Mouse (Mus musculus) MEL-GATA-1-ER (cell line): Measurements from ENCODE around the gene Sbp.
"Not testable (repeated sequence)": the region's sequence is repeated elsewhere in the genome, so short reads cannot be mapped to it uniquely, and the experiment has no call there.

ENCODE experiments used
- DNase-seq: peaks from one replicate; pipeline ENCODE4 v3.0.0-alpha.2; 2012; ENCODE audit warnings: low read depth; ENCODE audit errors: extremely low read depth

Gene Sbp

GRCm38 (mm10) chr17:23941372-23941771 lies at the start of gene Sbp:
Gene Sbp (plus strand): TSS chr17:23941672.
- DNase-seq: no peak

- DNase-seq: not testable (repeated sequence)
Observed at GRCm38 (mm10) chr17:23917158-23917557, 24.3 kb upstream of the Sbp start, which contains the start of gene Dcpp3. Gene Dcpp3 (plus strand): TSS chr17:23917458.

GRCm38 (mm10) chr17:23924531-23925007 lies 16.9 kb upstream of the Sbp start:
- DNase-seq: peak; percentile 94

- DNase-seq: peak; percentile 64
Observed at GRCm38 (mm10) chr17:23925090-23925493, 16.4 kb upstream of the Sbp start.

GRCm38 (mm10) chr17:23931157-23931556 lies 10.3 kb upstream of the Sbp start:
- DNase-seq: no peak

- DNase-seq: not testable (repeated sequence)
Observed at GRCm38 (mm10) chr17:23947486-23947885, 6.0 kb downstream of the Sbp start.

- no peak for DNase-seq
Observed at GRCm38 (mm10) chr17:23949068-23949467, 7.6 kb downstream of the Sbp start.

- not testable (repeated sequence) for DNase-seq
Observed at GRCm38 (mm10) chr17:23950828-23951227, 9.4 kb downstream of the Sbp start.

GRCm38 (mm10) chr17:23955174-23955573 lies 13.7 kb downstream of the Sbp start, which contains the start of gene Sbpl:
Gene Sbpl (minus strand): TSS chr17:23955274.
- DNase-seq: no peak

GRCm38 (mm10) chr17:23960084-23960738 lies 18.7 kb downstream of the Sbp start:
- peak; percentile 57 for DNase-seq

GRCm38 (mm10) chr17:23961573-23962122 lies 20.2 kb downstream of the Sbp start:
- no peak for DNase-seq

GRCm38 (mm10) chr17:23965805-23966425 lies 24.4 kb downstream of the Sbp start:
- no peak for DNase-seq

- DNase-seq: no peak
Observed at GRCm38 (mm10) chr17:23966658-23967401, 25.4 kb downstream of the Sbp start.

GRCm38 (mm10) chr17:23968780-23969179 lies 27.3 kb downstream of the Sbp start:
- DNase-seq: no peak

GRCm38 (mm10) chr17:23969231-23969630 lies 27.8 kb downstream of the Sbp start:
- DNase-seq: peak; percentile 55

- DNase-seq: no peak
Observed at GRCm38 (mm10) chr17:23971315-23971714, 29.8 kb downstream of the Sbp start.

- no peak for DNase-seq
Observed at GRCm38 (mm10) chr17:23976665-23977064, 35.2 kb downstream of the Sbp start.

- no peak for DNase-seq
Observed at GRCm38 (mm10) chr17:23979471-23979870, 38.0 kb downstream of the Sbp start.

GRCm38 (mm10) chr17:23980297-23980909 lies 38.9 kb downstream of the Sbp start, which contains the start of gene Prss30:
Gene Prss30 (minus strand): TSS chr17:23980566.
- DNase-seq: no peak

- no peak for DNase-seq
Observed at GRCm38 (mm10) chr17:23982912-23983311, 41.4 kb downstream of the Sbp start.

- DNase-seq: no peak
Observed at GRCm38 (mm10) chr17:23984989-23985388, 43.5 kb downstream of the Sbp start.
